Mouse (Mus musculus) limb, embryonic 10.5 days (tissue): ENCODE data around the gene Zc3h12c. TPM values are rescaled to one million over a fixed set of nuclear protein-coding genes. Genes with fewer than 3 reads are reported as not detected.
A peak's percentile ranks its signal among the peaks of the same experiment; 100 is the strongest.

Source experiments
- DNase-seq: peaks from one replicate; pipeline ENCODE4 v3.0.0-alpha.2; 2017; ENCODE audit warnings: low spot score
- H3K27ac ChIP-seq: fragments of 300-500 bp; sonication (generic); 2 replicates; pipeline ENCODE4 v1.5.1; 2016; ENCODE audit warnings: mild to moderate bottlenecking
- H3K27me3 ChIP-seq: fragments of 300-500 bp; sonication (generic); 2 replicates; pipeline ENCODE4 v1.6.1; 2016; ENCODE audit warnings: low read depth, mild to moderate bottlenecking; ENCODE audit not compliant: poor library complexity, severe bottlenecking
- H3K36me3 ChIP-seq: fragments of 300-500 bp; sonication (generic); 2 replicates; pipeline ENCODE4 v1.6.1; 2016; ENCODE audit warnings: mild to moderate bottlenecking, moderate library complexity
- H3K4me1 ChIP-seq: fragments of 300-500 bp; sonication (generic); 2 replicates; pipeline ENCODE4 v1.6.1; 2016
- H3K4me3 ChIP-seq: fragments of 300-500 bp; sonication (generic); 2 replicates; pipeline ENCODE4 v1.5.1; 2016; ENCODE audit warnings: mild to moderate bottlenecking, moderate library complexity
- H3K9me3 ChIP-seq: fragments of 300-500 bp; sonication (generic); replicated peaks from 2 replicates; pipeline ENCODE4 v1.6.1; 2016; ENCODE audit warnings: mild to moderate bottlenecking
- WGBS: fragments of 180-500 bp; shearing (Covaris S2); methylation state at CpG from one replicate; pipeline ENCODE4 v1.1.7; 2016; 5-methylcytosine and 5-hydroxymethylcytosine counted together
- polyA plus RNA-seq: library from polyadenylated mRNA; unstranded; fragments of >200 nt; fragmentation: Nextera tagmentation; extraction: Ambion mirVana; gene quantifications from 2 replicates; pipeline ENCODE4 v1.2.1, GENCODE M21; 2016

Zc3h12c gene
- polyA plus RNA-seq, 1 experiment from 2014 or later = 2.5 TPM

GRCm38 (mm10) chr9:52158561-52158960 lies 9.8 kb downstream of the Zc3h12c start:
- Histone ChIP-seq H3K9me3 (no peaks in the 10 kb centered on the region), H3K4me1 (peaks cover 6% of the 10 kb centered on the region), H3K36me3 (peaks cover 9% of the 10 kb centered on the region), H3K4me3 (no peak overlapping the region), H3K27ac (no peak overlapping the region), H3K27me3 (no peaks in the 10 kb centered on the region)
- WGBS = 92% methylated on average over 1 of the region's 1 CpGs
- no peak for DNase-seq

GRCm38 (mm10) chr9:52155417-52155816 lies 13.0 kb downstream of the Zc3h12c start:
- no peak for DNase-seq
- Histone ChIP-seq H3K27ac (no peak overlapping the region), H3K36me3 (no peaks in the 10 kb centered on the region), H3K4me3 (no peak overlapping the region), H3K4me1 (peaks cover 13% of the 10 kb centered on the region), H3K27me3 (no peaks in the 10 kb centered on the region), H3K9me3 (no peaks in the 10 kb centered on the region)
- 92% methylated on average over 4 of the region's 4 CpGs for WGBS

GRCm38 (mm10) chr9:52154253-52154652 lies 14.1 kb downstream of the Zc3h12c start:
- H3K9me3 ChIP-seq = no peaks in the 10 kb centered on the region
- no peaks in the 10 kb centered on the region for H3K36me3 ChIP-seq
- 67% methylated on average over 7 of the region's 7 CpGs for WGBS
- no peak for DNase-seq
- H3K27me3 ChIP-seq = no peaks in the 10 kb centered on the region
- no peak overlapping the region for H3K4me3 ChIP-seq
- peaks cover 19% of the 10 kb centered on the region for H3K4me1 ChIP-seq
- H3K27ac ChIP-seq = no peak overlapping the region

GRCm38 (mm10) chr9:52152076-52152826 lies 16.1 kb downstream of the Zc3h12c start:
- peaks cover 27% of the 10 kb centered on the region for H3K4me1 ChIP-seq
- H3K27ac ChIP-seq = no peak overlapping the region
- DNase-seq = no peak
- H3K9me3 ChIP-seq = no peaks in the 10 kb centered on the region
- 78% methylated on average over 6 of the region's 6 CpGs for WGBS
- no peaks in the 10 kb centered on the region for H3K27me3 ChIP-seq
- no peaks in the 10 kb centered on the region for H3K36me3 ChIP-seq
- H3K4me3 ChIP-seq = no peak overlapping the region

GRCm38 (mm10) chr9:52149768-52150167 lies 18.6 kb downstream of the Zc3h12c start:
- 89% methylated on average over 6 of the region's 6 CpGs for WGBS
- DNase-seq = no peak
- no peaks in the 10 kb centered on the region for H3K9me3 ChIP-seq
- peaks cover 27% of the 10 kb centered on the region for H3K4me1 ChIP-seq
- no peaks in the 10 kb centered on the region for H3K27me3 ChIP-seq
- no peaks in the 10 kb centered on the region for H3K36me3 ChIP-seq
- H3K27ac ChIP-seq = peak overlapping the region; percentile 76; the same call in 1 of the 2 replicates
- H3K4me3 ChIP-seq = no peak overlapping the region

GRCm38 (mm10) chr9:52149286-52149685 lies 19.1 kb downstream of the Zc3h12c start:
- 46% methylated on average over 4 of the region's 4 CpGs for WGBS

GRCm38 (mm10) chr9:52148831-52149230 lies 19.5 kb downstream of the Zc3h12c start:
- Histone ChIP-seq H3K4me1 (peaks cover 21% of the 10 kb centered on the region), H3K27me3 (no peaks in the 10 kb centered on the region), H3K27ac (peak overlapping the region; percentile 76), H3K4me3 (peak overlapping the region; percentile 4; the same call in 1 of the 2 replicates), H3K36me3 (peaks cover 4% of the 10 kb centered on the region), H3K9me3 (no peaks in the 10 kb centered on the region)
- WGBS = 83% methylated on average over 4 of the region's 4 CpGs
- DNase-seq = no peak

More at GRCm38 (mm10) chr9:52149286-52149685, 19.1 kb downstream of the Zc3h12c start:
- H3K4me1 ChIP-seq = peaks cover 23% of the 10 kb centered on the region
- H3K27me3 ChIP-seq = no peaks in the 10 kb centered on the region
- H3K9me3 ChIP-seq = no peaks in the 10 kb centered on the region
- no peaks in the 10 kb centered on the region for H3K36me3 ChIP-seq
- DNase-seq = peak; percentile 58
- H3K27ac ChIP-seq = peak overlapping the region; percentile 76
- peak overlapping the region; percentile 4; the same call in 1 of the 2 replicates for H3K4me3 ChIP-seq

GRCm38 (mm10) chr9:52148311-52148710 lies 20.1 kb downstream of the Zc3h12c start:
- Histone ChIP-seq H3K4me3 (no peak overlapping the region), H3K36me3 (peaks cover 7% of the 10 kb centered on the region), H3K9me3 (no peaks in the 10 kb centered on the region), H3K27ac (peak overlapping the region; percentile 76; the same call in 1 of the 2 replicates), H3K4me1 (peaks cover 21% of the 10 kb centered on the region), H3K27me3 (no peaks in the 10 kb centered on the region)
- 87% methylated on average over 3 of the region's 3 CpGs for WGBS
- no peak for DNase-seq

GRCm38 (mm10) chr9:52146241-52146640 lies 22.1 kb downstream of the Zc3h12c start:
- no peak for DNase-seq
- Histone ChIP-seq H3K9me3 (no peaks in the 10 kb centered on the region), H3K27ac (no peak overlapping the region), H3K4me1 (peaks cover 13% of the 10 kb centered on the region), H3K4me3 (no peak overlapping the region), H3K27me3 (no peaks in the 10 kb centered on the region), H3K36me3 (peaks cover 7% of the 10 kb centered on the region)
- WGBS = 94% methylated on average over 4 of the region's 4 CpGs

- Histone ChIP-seq H3K27me3 (no peaks in the 10 kb centered on the region), H3K4me3 (no peak overlapping the region), H3K27ac (no peak overlapping the region), H3K4me1 (no peaks in the 10 kb centered on the region), H3K9me3 (no peaks in the 10 kb centered on the region), H3K36me3 (peaks cover 6% of the 10 kb centered on the region; the same call in 1 of the 2 replicates)
- no peak for DNase-seq
- 81% methylated on average over 2 of the region's 2 CpGs for WGBS
Observed at GRCm38 (mm10) chr9:52132771-52133170, 35.6 kb downstream of the Zc3h12c start.

- 73% methylated on average over 4 of the region's 4 CpGs for WGBS
- peaks cover 13% of the 10 kb centered on the region for H3K36me3 ChIP-seq
- no peak for DNase-seq
Observed at GRCm38 (mm10) chr9:52130348-52130747, 38.0 kb downstream of the Zc3h12c start.

GRCm38 (mm10) chr9:52125225-52125624 lies 43.1 kb downstream of the Zc3h12c start:
- Histone ChIP-seq H3K4me3 (no peak overlapping the region), H3K4me1 (no peaks in the 10 kb centered on the region), H3K27ac (no peak overlapping the region), H3K27me3 (no peaks in the 10 kb centered on the region), H3K9me3 (no peaks in the 10 kb centered on the region), H3K36me3 (peaks cover 18% of the 10 kb centered on the region)
- 84% methylated on average over 6 of the region's 6 CpGs for WGBS
- DNase-seq = no peak

More at GRCm38 (mm10) chr9:52130348-52130747, 38.0 kb downstream of the Zc3h12c start:
- H3K4me1 ChIP-seq = no peaks in the 10 kb centered on the region
- H3K4me3 ChIP-seq = no peak overlapping the region
- no peaks in the 10 kb centered on the region for H3K9me3 ChIP-seq
- H3K27ac ChIP-seq = no peak overlapping the region
- H3K27me3 ChIP-seq = no peaks in the 10 kb centered on the region

- no peaks in the 10 kb centered on the region for H3K9me3 ChIP-seq
- no peak for DNase-seq
- H3K27ac ChIP-seq = no peak overlapping the region
- no peaks in the 10 kb centered on the region for H3K4me1 ChIP-seq
- H3K27me3 ChIP-seq = no peaks in the 10 kb centered on the region
- WGBS = 90% methylated on average over 4 of the region's 4 CpGs
- H3K4me3 ChIP-seq = no peak overlapping the region
- peaks cover 43% of the 10 kb centered on the region for H3K36me3 ChIP-seq
Observed at GRCm38 (mm10) chr9:52119212-52119611, 49.2 kb downstream of the Zc3h12c start.
